Mouse (Mus musculus) lung, adult 18-20 months (tissue): Measurements from ENCODE around the gene Gpt2.

Experiments used
- DNase-seq, 2 experiments: peaks; one replicate each; pipeline ENCODE4 v3.0.0; 2022; ENCODE audit warnings: mixed read lengths in 2 of 2

The Gpt2 gene

GRCm38 (mm10) chr8:85492125-85492875 is at the start of gene Gpt2:
TSS of gene Gpt2 (plus strand) at chr8:85492576.
- peak; percentile 95 to 96 for DNase-seq

GRCm38 (mm10) chr8:85444092-85444491 is 48.3 kb upstream of the Gpt2 start:
- DNase-seq = no peak

GRCm38 (mm10) chr8:85445936-85446685 is 46.3 kb upstream of the Gpt2 start:
- no peak for DNase-seq

GRCm38 (mm10) chr8:85450335-85450734 is 42.0 kb upstream of the Gpt2 start:
- DNase-seq = no peak

- DNase-seq = no peak
These were observed 40.0 kb upstream of the Gpt2 start for GRCm38 (mm10) chr8:85452328-85452727.

- no peak for DNase-seq
These were observed 39.1 kb upstream of the Gpt2 start for GRCm38 (mm10) chr8:85453256-85453655.

GRCm38 (mm10) chr8:85454750-85455149 is 37.6 kb upstream of the Gpt2 start:
- DNase-seq = no peak

GRCm38 (mm10) chr8:85456536-85456935 is 35.8 kb upstream of the Gpt2 start:
- peak; percentile 32 to 54 for DNase-seq

- no peak for DNase-seq
These were observed 32.8 kb upstream of the Gpt2 start for GRCm38 (mm10) chr8:85459582-85459981.

- DNase-seq = peak in 1 of 2 experiments; percentile 26
These were observed 31.6 kb upstream of the Gpt2 start for GRCm38 (mm10) chr8:85460804-85461203.

GRCm38 (mm10) chr8:85461377-85461776 is 31.0 kb upstream of the Gpt2 start:
- DNase-seq = peak in 1 of 2 experiments; percentile 4

- peak in 1 of 2 experiments; percentile 13 for DNase-seq
These were observed 29.9 kb upstream of the Gpt2 start for GRCm38 (mm10) chr8:85462441-85462840.

- no peak for DNase-seq
These were observed 28.1 kb upstream of the Gpt2 start for GRCm38 (mm10) chr8:85464316-85464715.

GRCm38 (mm10) chr8:85466056-85466455 is 26.3 kb upstream of the Gpt2 start:
- DNase-seq = no peak

GRCm38 (mm10) chr8:85470753-85471152 is 21.6 kb upstream of the Gpt2 start:
- no peak for DNase-seq

- DNase-seq = no peak
These were observed 19.6 kb upstream of the Gpt2 start for GRCm38 (mm10) chr8:85472800-85473199.

- no peak for DNase-seq
These were observed 19.1 kb upstream of the Gpt2 start for GRCm38 (mm10) chr8:85473246-85473645.

- no peak for DNase-seq
These were observed 17.5 kb upstream of the Gpt2 start for GRCm38 (mm10) chr8:85474924-85475323.

- DNase-seq = no peak
These were observed 15.3 kb upstream of the Gpt2 start for GRCm38 (mm10) chr8:85476970-85477545.

GRCm38 (mm10) chr8:85478397-85478796 is 14.0 kb upstream of the Gpt2 start:
- DNase-seq = no peak

GRCm38 (mm10) chr8:85479710-85480109 is 12.7 kb upstream of the Gpt2 start:
- no peak for DNase-seq

GRCm38 (mm10) chr8:85481900-85482299 is 10.5 kb upstream of the Gpt2 start:
- peak; percentile 78 to 86 for DNase-seq

- peak in 1 of 2 experiments; percentile 7 for DNase-seq
These were observed 9.9 kb upstream of the Gpt2 start for GRCm38 (mm10) chr8:85482427-85482826.
